Mouse (Mus musculus): Measurements from ENCODE around the gene Ifnar1.

GRCm38 (mm10) chr16:91517020-91517419 is 32.0 kb downstream of the Ifnar1 start:
- TF ChIP-seq POLR2A (IDR thresholded peaks at IDR 0.05; ENCODE audit: insufficient read depth, low read length), result no peak
- no peak for TF ChIP-seq EP300 (IDR thresholded peaks at IDR 0.05; ENCODE audit: insufficient read depth, low read depth, low read length)
- no peak for TF ChIP-seq CTCF (IDR thresholded peaks at IDR 0.05; ENCODE audit: low read depth, low read length)
